Mouse (Mus musculus) CH12.LX (cell line): Measurements from ENCODE around the gene Fchsd2. TPM values are rescaled to one million over a fixed set of nuclear protein-coding genes. Genes with fewer than 3 reads are reported as not detected.

Experiments used
- DNase-seq: peaks from one replicate; pipeline ENCODE4 v3.0.0-alpha.2; 2013; ENCODE audit errors: extremely low read depth
- H3K27ac ChIP-seq: 2 replicates; pipeline ENCODE4 v1.5.1; 2012; ENCODE audit warnings: low read depth, mild to moderate bottlenecking, control low read depth, moderate library complexity; ENCODE audit not compliant: insufficient read depth
- H3K27me3 ChIP-seq: replicated peaks from 2 replicates; pipeline ENCODE3; 2012; ENCODE audit warnings: inconsistent platforms
- H3K36me3 ChIP-seq, 2 experiments: replicated peaks in 1 of 2; 2 replicates each; pipeline versions ENCODE3 to v1.6.1; 2012; ENCODE audit warnings: inconsistent platforms in 1 of 2, low read length in 1 of 2, mild to moderate bottlenecking in 1 of 2, mixed read lengths in 1 of 2, moderate library complexity in 1 of 2; ENCODE audit not compliant: control insufficient read depth in 1 of 2, insufficient read depth in 1 of 2
- H3K4me1 ChIP-seq, 2 experiments: 2 replicates each; pipeline ENCODE4 v1.6.1; 2012; ENCODE audit warnings: inconsistent platforms in 1 of 2, moderate library complexity in 1 of 2; ENCODE audit not compliant: insufficient read depth in 2 of 2, control insufficient read depth in 1 of 2
- H3K4me2 ChIP-seq: 2 replicates; pipeline ENCODE4 v1.6.1; 2012; ENCODE audit warnings: low read depth, mild to moderate bottlenecking, control low read depth; ENCODE audit not compliant: poor library complexity, insufficient read depth, severe bottlenecking
- H3K4me3 ChIP-seq, 3 experiments: fragments of 150-350 bp in 1 of 3; sonication (generic) in 1 of 3; replicated peaks in 1 of 3; 2 replicates each; pipeline versions ENCODE3 to v1.5.1; 2011 to 2012; ENCODE audit warnings: low read depth in 2 of 3, low read length in 2 of 3, mild to moderate bottlenecking in 2 of 3, moderate library complexity in 2 of 3, control low read depth in 1 of 3, improper control_type of control experiment in 1 of 3, inconsistent platforms in 1 of 3, mixed read lengths in 1 of 3; ENCODE audit not compliant: poor library complexity in 1 of 3
- H3K79me2 ChIP-seq: replicated peaks from 2 replicates; pipeline ENCODE4 v1.6.1; 2012; ENCODE audit warnings: mild to moderate bottlenecking, moderate library complexity; ENCODE audit not compliant: control insufficient read depth, poor library complexity, insufficient read depth, severe bottlenecking; ENCODE audit errors: extremely low read depth
- H3K9ac ChIP-seq: 2 replicates; pipeline ENCODE4 v1.6.1; 2012; ENCODE audit warnings: low read depth, mild to moderate bottlenecking, control low read depth, moderate library complexity; ENCODE audit not compliant: insufficient read depth
- H3K9me3 ChIP-seq: replicated peaks from 2 replicates; pipeline ENCODE3; 2012; ENCODE audit warnings: low read length, inconsistent platforms, mixed read lengths
- CHD1 ChIP-seq: IDR thresholded peaks from 2 replicates; pipeline ENCODE4 v1.6.1; 2012; ENCODE audit warnings: low read depth, low read length, improper control_type of control experiment, inconsistent platforms
- CHD2 ChIP-seq: IDR thresholded peaks from 2 replicates; pipeline ENCODE4 v1.6.1; 2011; ENCODE audit warnings: low read length, improper control_type of control experiment
- CTCF ChIP-seq, 2 experiments: IDR thresholded peaks in 1 of 2; conservative IDR thresholded peaks in 1 of 2; 2 replicates each; pipeline ENCODE4 v1.5.1; 2011 to 2012; ENCODE audit warnings: low read depth in 2 of 2, low read length in 2 of 2, improper control_type of control experiment in 1 of 2, inconsistent platforms in 1 of 2, mild to moderate bottlenecking in 1 of 2, moderate library complexity in 1 of 2
- E2F4 ChIP-seq: IDR thresholded peaks from 2 replicates; pipeline ENCODE4 v1.6.1; 2011; ENCODE audit warnings: low read depth, low read length, improper control_type of control experiment; ENCODE audit not compliant: insufficient replicate concordance
- ELF1 ChIP-seq: IDR thresholded peaks from 2 replicates; pipeline ENCODE4 v1.6.1; 2014; ENCODE audit warnings: low read depth, mild to moderate bottlenecking, inconsistent platforms, low read length, improper control_type of control experiment
- ETS1 ChIP-seq: conservative IDR thresholded peaks from 2 replicates; pipeline ENCODE4 v1.6.1; 2012; ENCODE audit warnings: low read depth, mild to moderate bottlenecking, inconsistent platforms, low read length, improper control_type of control experiment, moderate library complexity
- GABPA ChIP-seq: IDR thresholded peaks from 2 replicates; pipeline ENCODE4 v1.6.1; 2012; ENCODE audit warnings: low read depth, low read length, improper control_type of control experiment, inconsistent platforms; ENCODE audit not compliant: insufficient replicate concordance
- IRF4 ChIP-seq: IDR thresholded peaks from 2 replicates; pipeline ENCODE4 v1.6.1; 2014; ENCODE audit warnings: low read depth, mild to moderate bottlenecking, inconsistent platforms, low read length, improper control_type of control experiment
- JUN ChIP-seq: IDR thresholded peaks from 2 replicates; pipeline ENCODE4 v1.6.1; 2011; ENCODE audit warnings: low read depth, mild to moderate bottlenecking, low read length, improper control_type of control experiment, moderate library complexity; ENCODE audit not compliant: insufficient read depth
- JUND ChIP-seq: conservative IDR thresholded peaks from 2 replicates; pipeline ENCODE4 v1.6.1; 2011; ENCODE audit warnings: low read depth, low read length, improper control_type of control experiment
- MEF2A ChIP-seq: IDR thresholded peaks from 2 replicates; pipeline ENCODE4 v1.6.1; 2014; ENCODE audit warnings: low read depth, mild to moderate bottlenecking, inconsistent platforms, low read length, improper control_type of control experiment, borderline replicate concordance
- MYC ChIP-seq: IDR thresholded peaks from 2 replicates; pipeline ENCODE4 v1.6.1; 2011; ENCODE audit warnings: low read depth, mild to moderate bottlenecking, improper control_type of control experiment, low read length
- NELFE ChIP-seq: IDR thresholded peaks from 2 replicates; pipeline ENCODE4 v1.6.1; 2011; ENCODE audit warnings: low read depth, low read length, improper control_type of control experiment
- RAD21 ChIP-seq: IDR thresholded peaks from 2 replicates; pipeline ENCODE4 v1.6.1; 2011; ENCODE audit warnings: low read depth, mild to moderate bottlenecking, low read length, improper control_type of control experiment, moderate library complexity
- SMC3 ChIP-seq: IDR thresholded peaks from 2 replicates; pipeline ENCODE4 v1.6.1; 2011; ENCODE audit warnings: low read depth, low read length, improper control_type of control experiment
- TCF12 ChIP-seq: IDR thresholded peaks from 2 replicates; pipeline ENCODE4 v1.6.1; 2014; ENCODE audit warnings: low read depth, mild to moderate bottlenecking, inconsistent platforms, low read length, improper control_type of control experiment
- UBTF ChIP-seq: IDR thresholded peaks from 2 replicates; pipeline ENCODE4 v1.6.1; 2012; ENCODE audit warnings: low read depth, mild to moderate bottlenecking, inconsistent platforms, low read length, improper control_type of control experiment, moderate library complexity
- USF1 ChIP-seq: IDR thresholded peaks from 2 replicates; pipeline ENCODE4 v1.6.1; 2014; ENCODE audit warnings: low read depth, mild to moderate bottlenecking, inconsistent platforms, low read length, improper control_type of control experiment
- USF2 ChIP-seq: conservative IDR thresholded peaks from 2 replicates; pipeline ENCODE4 v1.6.1; 2011; ENCODE audit warnings: low read depth, low read length, improper control_type of control experiment
- ZC3H11A ChIP-seq: IDR thresholded peaks from 2 replicates; pipeline ENCODE4 v1.6.1; 2012; ENCODE audit warnings: low read depth, mild to moderate bottlenecking, inconsistent platforms, low read length, improper control_type of control experiment
- ZKSCAN1 ChIP-seq: IDR thresholded peaks from 2 replicates; pipeline ENCODE4 v1.6.1; 2012; ENCODE audit warnings: low read depth, inconsistent platforms, low read length, improper control_type of control experiment, borderline replicate concordance
- ZNF384 ChIP-seq: IDR thresholded peaks from 2 replicates; pipeline ENCODE4 v1.6.1; 2012; ENCODE audit warnings: low read depth, low read length, improper control_type of control experiment, inconsistent platforms
- dilution Hi-C: fragments of 300-500 bp; cut with MboI; formaldehyde crosslinking; loops from 2 replicates; pipeline ENCODE4 v1.14.3; 2020; ENCODE audit warnings: low sequenced_read_pairs; ENCODE audit not compliant: extremely low pct_unique_long_range_greater_than_20kb, extremely low pct_ligation_motif_present
- in situ Hi-C: fragments of 300-500 bp; cut with MboI; formaldehyde crosslinking; loops from 3 replicates; pipeline ENCODE4 v1.14.3; 2019; ENCODE audit warnings: low sequenced_read_pairs, low pct_ligation_motif_present, low pct_unique_long_range_greater_than_20kb, mixed read lengths
- polyA plus RNA-seq: library from polyadenylated mRNA; unstranded; fragments of >175 nt; gene quantifications from 2 replicates; pipeline ENCODE4 v1.2.1, GENCODE M21; 2012; ENCODE audit warnings: low read depth; ENCODE audit not compliant: insufficient read length
- total RNA-seq, 2 experiments: library from RNA; depleted of rRNA; stranded (reverse); fragments of 300-350 nt in 1 of 2; fragments of >200 nt in 1 of 2; gene quantifications; 2 replicates each; pipeline ENCODE4 v1.2.3; 2012 to 2014

The Fchsd2 gene
- total and polyA plus RNA-seq, 3 experiments = 23.8 to 38.2 (median 25.5) TPM

GRCm38 (mm10) chr7:101050724-101051550 is 41.7 kb upstream of the Fchsd2 start:
- H3K4me2 ChIP-seq = no peak overlapping the region
- H3K79me2 ChIP-seq = no peaks in the 10 kb centered on the region
- H3K9ac ChIP-seq = 0 out of 2 replicates have a peak overlapping the region, but pooled peaks have one; percentile 28
- no peak overlapping the region for H3K4me3 ChIP-seq
- peak; percentile 37 for DNase-seq
- dilution Hi-C loops (no loop called here), in situ Hi-C loops (no loop called here)
- H3K9me3 ChIP-seq = peaks cover 5% of the 10 kb centered on the region
- H3K27me3 ChIP-seq = no peaks in the 10 kb centered on the region
- no peaks in the 10 kb centered on the region for H3K36me3 ChIP-seq
- H3K4me1 ChIP-seq = peaks cover 20 to 51% of the 10 kb centered on the region in 2 experiments
- H3K27ac ChIP-seq = no peak overlapping the region
- TF ChIP-seq ZNF384 = no peak
- peak; percentile 90 for TF ChIP-seq ZKSCAN1
- no peak for TF ChIP-seq USF2
- no peak for TF ChIP-seq MYC
- TF ChIP-seq USF1 = no peak
- no peak for TF ChIP-seq ETS1
- 0 out of 2 replicates have a peak, but pooled peaks have one; percentile 2 for TF ChIP-seq NELFE
- no peak for TF ChIP-seq IRF4
- no peak for TF ChIP-seq RAD21

DNA sequence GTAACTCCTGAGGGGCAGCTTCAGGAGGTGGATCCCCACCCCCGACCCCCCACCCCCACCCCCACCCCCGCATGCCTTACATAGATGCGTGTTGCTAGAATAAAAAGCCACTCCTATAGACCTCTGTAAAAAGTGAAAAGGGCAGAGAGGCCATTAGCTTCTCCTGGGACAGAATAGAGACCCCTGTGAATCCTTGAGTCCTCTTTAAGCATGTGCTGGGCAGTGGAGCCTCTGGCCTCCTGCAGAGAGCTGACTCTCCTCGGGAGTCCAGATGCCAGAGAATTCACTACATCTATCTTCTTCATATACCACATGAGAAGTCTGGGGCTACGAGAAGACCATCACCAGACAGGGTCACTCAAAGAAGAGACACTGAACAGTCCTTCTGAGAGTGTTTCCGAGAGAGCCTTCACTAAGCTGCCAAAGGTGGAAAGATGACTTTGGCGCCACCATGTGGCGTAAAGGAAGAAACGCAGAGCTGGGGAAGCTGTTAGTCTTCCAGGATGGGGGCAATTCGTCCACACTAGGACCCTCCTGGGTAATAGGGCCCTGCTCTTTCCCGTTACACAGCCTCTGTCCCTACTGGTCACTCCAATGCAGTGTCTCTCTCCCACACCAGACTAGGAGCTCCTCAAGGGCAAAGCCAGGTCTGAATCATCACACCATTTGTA is 41.0 kb upstream of the Fchsd2 start:
- DNase-seq = peak; percentile 88
- H3K27ac ChIP-seq = no peak overlapping the region; the same call in 1 of the 2 replicates
- H3K27me3 ChIP-seq = no peaks in the 10 kb centered on the region
- dilution Hi-C loops (no loop called here), in situ Hi-C loops (no loop called here)
- peaks cover 5% of the 10 kb centered on the region for H3K9me3 ChIP-seq
- H3K9ac ChIP-seq = peak overlapping the region; percentile 28; the same call in 1 of the 2 replicates
- H3K4me1 ChIP-seq = peaks cover 20 to 52% of the 10 kb centered on the region in 2 experiments
- peak overlapping the region; percentile 37 for H3K4me2 ChIP-seq
- no peaks in the 10 kb centered on the region for H3K79me2 ChIP-seq
- no peaks in the 10 kb centered on the region for H3K36me3 ChIP-seq
- TF ChIP-seq TCF12 = peak; percentile 36; the same call in 1 of the 2 replicates
- TF ChIP-seq CHD2 = peak; percentile 67; the same call in 1 of the 2 replicates
- TF ChIP-seq RAD21 = peak; percentile 89
- TF ChIP-seq SMC3 = peak; percentile 93
- no peak for TF ChIP-seq ZKSCAN1
- TF ChIP-seq MEF2A = no peak
- TF ChIP-seq CHD1 = no peak
- TF ChIP-seq ETS1 = no peak
- peak; percentile 66 for TF ChIP-seq ZC3H11A
- no peak for TF ChIP-seq E2F4
- 0 out of 2 replicates have a peak, but pooled peaks have one; percentile 31 for TF ChIP-seq IRF4
- TF ChIP-seq JUND = no peak
- TF ChIP-seq UBTF = no peak
- peak; percentile 24; the same call in 1 of the 2 replicates for TF ChIP-seq ELF1
- no peak for TF ChIP-seq JUN
- 0 out of 2 replicates have a peak, but pooled peaks have one; percentile 19 for TF ChIP-seq NELFE
- TF ChIP-seq GABPA = no peak
- TF ChIP-seq ZNF384 = no peak
- peak; percentile 82 to 93 for TF ChIP-seq CTCF (conservative IDR thresholded peaks at IDR 0.05 in 1 of 2, IDR thresholded peaks at IDR 0.05 in 1 of 2; ENCODE audit: low read depth in 2 of 2, low read length in 2 of 2)
- TF ChIP-seq, all 38 proteins: peak for 9
- no peak overlapping the region for H3K4me3 ChIP-seq
